Mouse (Mus musculus) lung, adult 2 months (tissue): ENCODE measurements around the gene Tbc1d9b. TPM values are rescaled to one million over a fixed set of nuclear protein-coding genes. Genes with fewer than 3 reads are reported as not detected.
"Not testable (repeated sequence)": the region's sequence is repeated elsewhere in the genome, so short reads cannot be mapped to it uniquely, and the experiment has no call there.

Experiments used
- DNase-seq: peaks from one replicate; pipeline ENCODE4 v3.0.0; 2022
- H3K4me1 ChIP-seq: fragments of 200-500 bp; 2 replicates; pipeline ENCODE4 v1.6.1; 2011; ENCODE audit warnings: low read length; ENCODE audit not compliant: control insufficient read depth, insufficient read depth
- H3K4me3 ChIP-seq: fragments of 200-500 bp; replicated peaks from 2 replicates; pipeline ENCODE3; 2011; ENCODE audit warnings: low read depth, mild to moderate bottlenecking, control low read depth, low read length; ENCODE audit errors: extremely low read depth
- CTCF ChIP-seq: fragments of 200-500 bp; IDR thresholded peaks from 2 replicates; pipeline ENCODE4 v1.5.1; 2011; ENCODE audit warnings: mild to moderate bottlenecking, low read length, control low read depth; ENCODE audit not compliant: insufficient read depth
- POLR2A ChIP-seq: fragments of 200-500 bp; IDR thresholded peaks from 2 replicates; pipeline ENCODE4 v1.6.1; 2011; ENCODE audit warnings: low read depth, mild to moderate bottlenecking, control low read depth, low read length, borderline replicate concordance; ENCODE audit errors: extremely low read depth
- WGBS: fragments of 180-500 bp; shearing (Covaris S2); methylation state at CpG from one replicate; pipeline ENCODE4 v1.1.7; 2018; 5-methylcytosine and 5-hydroxymethylcytosine counted together
- polyA plus RNA-seq: library from polyadenylated mRNA; depleted of rRNA; stranded (reverse); fragments of >200 nt; gene quantifications from 2 replicates; pipeline ENCODE4 v1.2.3, GENCODE M21; 2012

The Tbc1d9b gene
- polyA plus RNA-seq, 1 experiment, result 68.4 TPM

DNA sequence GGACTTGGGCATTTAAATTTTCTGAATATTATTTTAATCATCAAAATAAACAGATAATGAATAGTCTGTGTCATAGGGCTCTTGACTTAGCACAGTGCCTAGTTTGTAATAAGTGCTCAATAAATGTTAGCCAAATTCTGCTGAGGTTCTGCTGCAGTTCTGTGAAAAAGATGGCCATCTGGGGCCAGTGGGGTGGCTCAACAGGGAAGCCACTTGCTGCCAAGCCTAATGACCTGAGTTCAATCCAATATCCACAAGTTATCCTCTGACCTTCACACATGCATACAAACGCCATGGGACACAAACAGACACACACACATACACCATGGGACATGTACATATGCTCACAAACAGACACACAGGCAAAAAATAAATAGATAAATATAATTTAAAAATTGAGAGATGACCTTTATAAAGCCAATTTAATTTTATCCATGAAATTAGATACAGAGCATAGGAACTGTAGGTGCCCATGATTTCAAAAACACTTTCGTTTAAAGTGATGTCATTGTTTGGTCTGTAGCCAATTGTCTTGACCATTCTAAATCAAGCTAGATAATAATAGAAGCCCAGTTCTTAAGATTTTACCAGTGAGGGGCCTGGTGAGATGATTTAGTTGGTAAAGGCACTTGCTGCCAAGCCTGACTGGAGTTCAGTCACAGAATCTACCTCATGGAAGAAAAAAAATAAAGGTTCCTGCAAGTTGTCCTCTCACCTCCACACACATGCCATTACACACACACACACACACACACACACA, 30.5 kb upstream of the Tbc1d9b start:
- H3K4me1 ChIP-seq, result no peaks in the 10 kb centered on the region; the same call in 1 of the 2 replicates
- WGBS, result 72% methylated on average over 2 of the region's 2 CpGs
- no peak for DNase-seq
- H3K4me3 ChIP-seq, result no peak overlapping the region
- TF ChIP-seq POLR2A (no peak), CTCF (no peak)

DNA sequence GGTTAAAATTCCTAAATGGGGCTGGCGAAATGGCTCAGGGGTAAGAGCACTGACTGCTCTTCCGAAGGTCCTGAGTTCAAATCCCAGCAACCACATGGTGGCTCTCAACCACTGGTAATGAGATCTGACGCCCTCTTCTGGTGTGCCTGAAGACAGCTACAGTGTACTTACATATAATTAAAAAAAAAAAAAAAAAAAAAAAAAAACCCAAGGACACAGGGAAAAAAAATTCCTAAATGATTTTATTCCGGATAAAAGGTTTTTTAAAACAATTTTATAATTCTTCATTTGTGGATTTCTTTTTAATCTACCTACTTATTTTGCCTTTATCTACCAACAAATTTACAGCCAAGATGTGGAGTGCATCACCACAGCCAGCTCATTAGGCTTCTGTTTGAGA, 29.2 kb upstream of the Tbc1d9b start:
- 94% methylated on average over 4 of the region's 4 CpGs for WGBS

DNA sequence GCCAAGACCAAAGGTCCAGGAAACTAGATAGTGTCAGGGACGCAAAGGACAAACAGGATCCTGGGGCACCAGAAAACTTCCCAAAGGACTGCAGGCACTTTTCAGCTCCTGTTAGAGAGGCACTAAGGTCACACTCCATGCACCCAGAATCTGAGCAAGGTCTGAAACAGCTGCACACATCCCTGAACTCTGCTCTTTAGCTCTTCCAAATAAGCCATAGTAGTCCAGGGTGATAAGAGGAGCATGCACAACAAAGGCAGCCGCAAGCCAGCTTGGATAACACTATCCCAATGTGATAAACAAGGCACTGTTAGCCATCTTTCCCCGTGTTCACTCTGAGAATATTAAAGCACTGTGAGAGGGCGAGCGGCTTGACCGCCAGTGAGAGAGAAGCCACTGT, 27.2 kb upstream of the Tbc1d9b start:
- H3K4me1 ChIP-seq, result peaks cover 2% of the 10 kb centered on the region; the same call in 1 of the 2 replicates
- TF ChIP-seq POLR2A, result no peak
- WGBS, result 88% methylated on average over 6 of the region's 6 CpGs
- no peak for DNase-seq
- no peak overlapping the region for H3K4me3 ChIP-seq

More for the DNA sequence above, 29.2 kb upstream of the Tbc1d9b start:
- DNase-seq, H3K4me3 ChIP-seq, H3K4me1 ChIP-seq: not testable (repeated sequence)

DNA sequence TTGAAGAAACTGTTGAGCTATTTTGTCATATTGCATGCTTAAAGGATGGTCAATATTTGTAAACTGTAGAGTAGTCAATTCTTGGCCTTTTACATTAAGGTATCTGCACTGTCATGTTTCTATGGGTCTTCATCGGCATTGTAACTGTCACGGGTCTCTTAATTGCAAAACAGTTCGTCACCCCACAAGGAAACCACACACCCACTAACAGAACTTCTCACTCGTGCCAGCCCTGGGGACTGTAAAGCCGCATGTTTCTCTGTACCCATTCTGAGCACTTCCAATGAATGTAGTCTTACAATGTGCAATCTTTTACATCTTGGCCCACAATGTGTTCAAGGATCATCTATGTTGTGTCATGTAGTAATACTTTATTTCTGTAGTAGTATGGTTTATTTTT, 26.0 kb upstream of the Tbc1d9b start:
- 77% methylated on average over 5 of the region's 5 CpGs for WGBS
- no peak for TF ChIP-seq POLR2A
- DNase-seq, result no peak
- no peak overlapping the region for H3K4me3 ChIP-seq
- H3K4me1 ChIP-seq, result 0 out of 2 replicates have a peak, but pooled peaks cover 2% of the 10 kb centered on the region

DNA sequence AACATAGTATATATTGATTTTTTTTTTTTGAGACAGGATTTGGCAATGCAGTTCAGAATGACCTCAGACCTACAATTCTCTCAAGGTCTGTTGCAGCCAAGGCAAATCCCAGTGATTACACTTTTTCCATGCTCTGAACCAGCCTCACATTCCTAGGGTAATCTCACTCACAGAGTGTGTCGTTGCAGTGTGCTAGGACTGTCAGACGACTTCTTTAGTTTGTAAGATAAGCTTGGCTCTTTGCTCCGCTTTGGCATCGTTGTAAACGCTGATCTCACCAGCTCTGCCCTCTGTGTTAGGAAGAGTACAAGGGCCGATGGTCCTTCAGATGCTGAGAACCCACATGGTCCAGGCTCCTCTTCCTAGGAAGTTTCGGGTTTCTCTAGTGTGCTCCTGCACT, 25.2 kb upstream of the Tbc1d9b start:
- H3K4me1 ChIP-seq, result 0 out of 2 replicates have a peak, but pooled peaks cover 2% of the 10 kb centered on the region
- WGBS, result 67% methylated on average over 7 of the region's 7 CpGs
- no peak overlapping the region for H3K4me3 ChIP-seq
- no peak for DNase-seq
- no peak for TF ChIP-seq CTCF
- TF ChIP-seq POLR2A, result no peak

DNA sequence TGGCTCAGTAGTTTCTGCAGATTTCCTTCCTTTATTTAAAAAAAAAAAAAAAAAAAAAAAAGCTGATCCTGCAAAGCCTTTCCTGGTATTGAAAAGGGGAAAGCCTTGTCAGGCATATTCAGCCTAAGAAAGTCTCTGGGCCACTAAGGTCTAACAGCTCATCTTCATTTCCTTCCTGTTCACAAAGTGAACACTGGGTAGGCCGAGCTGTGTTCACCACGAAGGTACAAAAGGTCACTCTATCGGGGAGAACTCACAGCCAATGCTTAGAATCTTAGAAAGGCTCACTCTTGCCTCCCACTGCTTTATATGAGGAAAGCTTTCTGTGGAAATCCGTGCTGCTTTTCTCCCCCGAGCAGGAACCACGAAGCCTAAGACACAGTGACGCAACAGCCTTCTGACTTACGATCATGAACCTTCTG, 22.4 kb upstream of the Tbc1d9b start:
- no peak for DNase-seq

DNA sequence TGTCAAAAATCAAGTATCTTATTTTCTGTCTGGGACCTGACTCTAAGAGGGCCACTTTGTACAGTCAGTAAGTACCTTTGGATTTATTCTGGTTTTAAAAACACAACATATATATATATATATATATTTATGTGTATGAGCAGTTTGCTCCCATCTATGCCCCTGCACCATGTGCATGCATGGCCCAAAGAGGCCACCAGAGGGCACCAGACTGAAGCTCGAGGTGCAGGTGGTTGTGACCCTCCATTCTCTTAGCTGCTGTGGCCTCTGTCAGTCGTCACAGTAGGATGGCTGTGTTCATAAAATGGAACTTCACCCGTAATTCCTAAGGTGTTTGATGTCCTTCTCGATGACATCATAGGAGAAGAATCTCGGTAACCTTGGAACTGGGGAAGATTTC, 16.9 kb upstream of the Tbc1d9b start:
- WGBS, result 20% methylated on average over 5 of the region's 5 CpGs
- no peak overlapping the region for H3K4me3 ChIP-seq
- DNase-seq, result peak; percentile 76
- no peaks in the 10 kb centered on the region for H3K4me1 ChIP-seq
- TF ChIP-seq CTCF, result peak; percentile 95
- no peak for TF ChIP-seq POLR2A

More for the DNA sequence above, 22.4 kb upstream of the Tbc1d9b start:
- no peak for TF ChIP-seq POLR2A
- no peak for TF ChIP-seq CTCF
- no peak overlapping the region for H3K4me3 ChIP-seq
- H3K4me1 ChIP-seq, result 0 out of 2 replicates have a peak, but pooled peaks cover 2% of the 10 kb centered on the region
- WGBS, result 36% methylated on average over 8 of the region's 8 CpGs

DNA sequence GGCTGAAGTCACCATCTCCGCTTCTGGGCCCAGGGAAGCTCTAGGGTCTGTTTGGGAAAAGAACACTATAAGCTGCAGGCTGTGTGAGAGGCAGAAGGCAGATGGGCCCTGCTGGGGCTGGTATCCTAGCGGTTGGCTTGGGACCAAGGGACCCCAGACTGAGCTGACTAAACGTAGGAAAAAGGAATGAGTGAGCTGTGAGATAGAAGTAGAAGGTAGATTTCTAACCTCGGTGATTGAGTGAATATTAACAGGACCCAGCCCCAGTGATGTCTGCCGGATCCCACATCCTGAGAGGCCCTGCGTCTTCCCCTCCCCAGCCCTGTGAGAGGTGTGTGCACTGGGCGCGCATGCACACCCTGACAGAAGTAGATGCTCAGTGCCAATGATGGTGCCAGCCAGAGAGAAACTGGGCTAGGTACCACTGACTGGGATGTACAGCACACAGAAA, 8.5 kb upstream of the Tbc1d9b start:
- Histone ChIP-seq H3K4me1 (no peaks in the 10 kb centered on the region), H3K4me3 (no peak overlapping the region)
- WGBS, result 90% methylated on average over 8 of the region's 8 CpGs
- no peak for TF ChIP-seq CTCF
- no peak for TF ChIP-seq POLR2A
- no peak for DNase-seq

DNA sequence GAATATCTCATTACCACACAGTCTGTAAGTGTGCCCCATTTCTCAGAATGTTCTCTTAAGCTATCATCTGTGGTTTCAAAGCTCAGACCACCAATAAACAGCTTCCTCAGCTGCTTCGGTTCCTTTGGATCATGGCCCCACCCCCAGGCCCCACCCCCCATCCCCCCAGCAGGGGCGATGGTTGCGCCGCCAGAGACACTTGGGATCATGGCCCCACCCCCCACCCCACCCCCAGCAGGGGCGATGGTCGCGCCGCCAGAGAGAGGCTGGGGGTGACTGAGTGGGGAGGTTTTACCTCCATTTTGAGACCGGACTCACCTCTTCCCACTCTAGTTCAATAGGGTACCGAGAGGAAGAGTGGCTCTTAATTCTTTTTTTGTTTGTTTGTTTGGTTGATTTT, 3.4 kb upstream of the Tbc1d9b start:
- no peak overlapping the region for H3K4me3 ChIP-seq
- DNase-seq, result no peak
- 10% methylated on average over 10 of the region's 10 CpGs for WGBS
- peaks cover 7% of the 10 kb centered on the region; the same call in 1 of the 2 replicates for H3K4me1 ChIP-seq
- no peak for TF ChIP-seq POLR2A
- no peak for TF ChIP-seq CTCF

DNA sequence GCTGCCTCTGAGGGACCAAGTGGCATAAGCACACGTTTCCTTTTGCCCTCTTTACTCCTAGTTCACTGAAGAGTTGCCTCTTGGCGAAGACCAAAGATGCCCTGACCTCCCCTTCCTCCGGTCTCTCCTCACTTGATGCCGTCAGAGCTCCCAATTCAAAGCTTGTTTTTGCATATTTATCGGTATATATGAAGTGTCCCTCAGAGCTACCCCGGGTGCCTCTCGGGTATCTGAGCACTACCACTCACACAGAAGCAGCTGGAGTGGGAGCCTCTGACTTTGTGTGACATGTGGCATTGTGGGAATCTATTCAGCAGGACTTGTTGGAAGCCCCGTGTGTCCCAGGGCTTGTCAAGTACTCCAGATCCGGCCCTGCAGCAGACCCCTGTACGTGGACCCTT, 605 bp downstream of the Tbc1d9b start:
- WGBS, result 2% methylated on average over 10 of the region's 10 CpGs
- no peak for DNase-seq
- Histone ChIP-seq H3K4me3 (peak overlapping the region; percentile 97), H3K4me1 (peaks cover 7% of the 10 kb centered on the region)
- TF ChIP-seq POLR2A (no peak), CTCF (no peak)
